Mouse (Mus musculus) heart, postnatal 0 days (tissue): Measurements from ENCODE around the gene Fam180a.

Source experiments
- CTCF ChIP-seq: IDR thresholded peaks from 2 replicates; pipeline ENCODE4 v1.5.1; 2016; ENCODE audit warnings: antibody characterized with exemption, control low read depth, low read depth
- EP300 ChIP-seq: IDR thresholded peaks from 2 replicates; pipeline ENCODE4 v1.6.1; 2016; ENCODE audit warnings: antibody characterized with exemption, low read depth

- TF ChIP-seq CTCF (no peak), EP300 (no peak)
These were observed 2.9 kb downstream of the Fam180a start for GRCm38 (mm10) chr6:35323046-35323445.
